8 mouse cellular contexts compared by ENCODE assay signal in the genomic region with DNA sequence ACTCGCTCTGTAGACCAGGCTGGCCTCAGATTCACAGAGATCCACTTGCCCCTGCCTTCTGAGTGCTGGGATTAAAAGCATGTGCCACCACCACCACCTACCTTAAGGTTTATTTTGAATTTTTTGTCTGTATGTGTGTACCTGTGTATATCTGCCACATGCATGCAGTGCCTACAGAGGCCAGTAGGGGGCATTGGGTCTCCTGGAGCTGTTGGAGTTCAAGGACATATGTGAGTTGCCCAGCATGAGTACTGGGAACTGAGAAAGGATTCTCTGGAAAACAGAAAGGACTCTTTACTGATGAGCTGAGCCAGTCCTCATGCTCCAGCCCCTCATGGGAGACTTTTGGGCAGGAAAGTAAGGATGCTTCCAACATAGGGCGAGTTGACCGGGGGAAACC. TPM values are rescaled to one million over a fixed set of nuclear protein-coding genes. Genes with fewer than 3 reads are reported as not detected.
DNase-seq lines count a peak whose midpoint lies in the region; ATAC-seq and TF ChIP-seq lines count a peak whose summit lies in the region.

No protein-coding gene starts in this region.

- H3K27ac ChIP-seq in gastrocnemius, adult 2 months = no peak overlapping the region
- no peak overlapping the region for H3K27ac ChIP-seq in liver, postnatal 0 days (ENCODE audit: low read depth)
- no peak overlapping the region for H3K27ac ChIP-seq in forebrain, embryonic 12.5 days
- no peak overlapping the region for H3K27ac ChIP-seq in hindbrain, embryonic 14.5 days

- H3K27me3 ChIP-seq in liver, postnatal 0 days (ENCODE audit: insufficient read depth, low read length) = no peaks in the 10 kb centered on the region
- no peaks in the 10 kb centered on the region for H3K27me3 ChIP-seq in forebrain, embryonic 12.5 days
- H3K27me3 ChIP-seq in hindbrain, embryonic 14.5 days (ENCODE audit: control insufficient read depth, insufficient read depth, low read length) = no peaks in the 10 kb centered on the region

- DNase-seq in gastrocnemius, adult 2 months = no peak
- no peak for DNase-seq in gastrocnemius, adult 18-20 months (ENCODE audit: low spot score)
- peak; percentile 38 for DNase-seq in liver, postnatal 0 days
- DNase-seq in liver = no peak
- DNase-seq in CD4-positive helper T cell, adult 2 months (ENCODE audit: low read depth, low spot score) = peak; percentile 41
- peak; percentile 82 for DNase-seq in ZHBTc4 (ENCODE audit: low read depth, low spot score)
- no peak for DNase-seq in hindbrain, embryonic 14.5 days (ENCODE audit: low spot score)

- H3K4me2 ChIP-seq in liver, postnatal 0 days (ENCODE audit: low read depth, low read length) = no peak overlapping the region
- no peak overlapping the region for H3K4me2 ChIP-seq in forebrain, embryonic 12.5 days
- H3K4me2 ChIP-seq in hindbrain, embryonic 14.5 days (replicated peaks) = no peak overlapping the region

- no peaks in the 10 kb centered on the region; the same call in 1 of the 2 replicates for H3K9me3 ChIP-seq in liver, postnatal 0 days (ENCODE audit: low read length)
- no peaks in the 10 kb centered on the region for H3K9me3 ChIP-seq in forebrain, embryonic 12.5 days
- no peaks in the 10 kb centered on the region for H3K9me3 ChIP-seq in hindbrain, embryonic 14.5 days (ENCODE audit: control insufficient read depth, low read length)

- H3K4me1 ChIP-seq in liver, postnatal 0 days (ENCODE audit: insufficient read depth) = peaks cover 19% of the 10 kb centered on the region
- H3K4me1 ChIP-seq in forebrain, embryonic 12.5 days = peaks cover 5% of the 10 kb centered on the region; the same call in 1 of the 2 replicates
- H3K4me1 ChIP-seq in hindbrain, embryonic 14.5 days (replicated peaks; ENCODE audit: control insufficient read depth, insufficient read depth, low read length) = 0 out of 2 replicates have a peak, but pooled peaks cover 7% of the 10 kb centered on the region

- H3K9ac ChIP-seq in liver, postnatal 0 days (replicated peaks) = no peak overlapping the region
- no peak overlapping the region for H3K9ac ChIP-seq in forebrain, embryonic 12.5 days
- H3K9ac ChIP-seq in hindbrain, embryonic 14.5 days = no peak overlapping the region

- 97% methylated on average over 3 of the region's 3 CpGs for WGBS in liver, postnatal 0 days (ENCODE audit: insufficient replicate concordance)
- 94% methylated on average over 3 of the region's 3 CpGs for WGBS in forebrain, embryonic 12.5 days
- WGBS in hindbrain, embryonic 14.5 days = 89% methylated on average over 3 of the region's 3 CpGs

- ATAC-seq in liver, postnatal 0 days = no peak
- ATAC-seq in forebrain, embryonic 12.5 days (ENCODE audit: low FRiP score) = no peak
- ATAC-seq in hindbrain, embryonic 14.5 days (ENCODE audit: low FRiP score) = no peak

- no peak overlapping the region for H3K4me3 ChIP-seq in gastrocnemius, adult 2 months
- H3K4me3 ChIP-seq in liver, postnatal 0 days (ENCODE audit: low read depth, low read length) = no peak overlapping the region
- H3K4me3 ChIP-seq in forebrain, embryonic 12.5 days (replicated peaks) = no peak overlapping the region
- H3K4me3 ChIP-seq in hindbrain, embryonic 14.5 days (replicated peaks; ENCODE audit: low read length) = no peak overlapping the region

- H3K36me3 ChIP-seq in liver, postnatal 0 days (replicated peaks; ENCODE audit: insufficient read depth, low read length) = peaks cover 28% of the 10 kb centered on the region
- peaks cover 28% of the 10 kb centered on the region for H3K36me3 ChIP-seq in forebrain, embryonic 12.5 days (replicated peaks)
- peaks cover 39% of the 10 kb centered on the region for H3K36me3 ChIP-seq in hindbrain, embryonic 14.5 days (replicated peaks; ENCODE audit: control insufficient read depth, insufficient read depth)

- intact Hi-C loops in gastrocnemius, adult 2 months (cut with DNase I) = no loop called here

- no peak for TF ChIP-seq EP300 in liver, postnatal 0 days (IDR thresholded peaks at IDR 0.05; ENCODE audit: low read depth)

- peak; percentile 37; the same call in 1 of the 2 replicates for TF ChIP-seq CTCF in gastrocnemius, adult 2 months (IDR thresholded peaks at IDR 0.05)
- TF ChIP-seq CTCF in liver, postnatal 0 days (IDR thresholded peaks at IDR 0.05; ENCODE audit: low read depth) = peak; percentile 57

RNA-seq across cellular contexts. Expression of a gene that starts 5.3 kb away (rescaled TPM):
- total RNA-seq in gastrocnemius, adult 2 months (2021) = 10 to 100 TPM; 31.7 to 43.4 TPM
- 10 to 100 TPM; 38.5 to 40.1 TPM for total RNA-seq in gastrocnemius, adult 18-20 months (2021)
- 351 and 364 TPM in 2 replicates for polyA plus RNA-seq in liver, postnatal 0 days (2015; fragmentation: Nextera tagmentation; extraction: Ambion mirVana)
- polyA plus RNA-seq in forebrain, embryonic 12.5 days (2016; fragmentation: Nextera tagmentation; extraction: Ambion mirVana) = 52.3 and 55.8 TPM in 2 replicates
- polyA plus RNA-seq in hindbrain, embryonic 14.5 days (2014; fragmentation: Nextera tagmentation; extraction: Ambion mirVana) = 60.3 and 63.3 TPM in 2 replicates

RNA-seq across cellular contexts. Expression of a gene that starts 12.0 kb away (rescaled TPM):
- under 1 TPM in 1 of 2 experiments, not detected in 1; 0.47 TPM for total RNA-seq in gastrocnemius, adult 2 months (2021)
- total RNA-seq in gastrocnemius, adult 18-20 months (2021) = under 1 TPM; 0.73 to 0.97 TPM
- 82.2 and 96.5 TPM in 2 replicates for polyA plus RNA-seq in liver, postnatal 0 days (2015; fragmentation: Nextera tagmentation; extraction: Ambion mirVana)
- 28.3 and 30.9 TPM in 2 replicates for polyA plus RNA-seq in forebrain, embryonic 12.5 days (2016; fragmentation: Nextera tagmentation; extraction: Ambion mirVana)
- 41.9 and 42.9 TPM in 2 replicates for polyA plus RNA-seq in hindbrain, embryonic 14.5 days (2014; fragmentation: Nextera tagmentation; extraction: Ambion mirVana)

RNA-seq across cellular contexts. Expression of a gene that starts 20.9 kb away (rescaled TPM):
- total RNA-seq in gastrocnemius, adult 2 months (2021) = 10 to 100 TPM; 25.6 to 30.4 TPM
- total RNA-seq in gastrocnemius, adult 18-20 months (2021) = 10 to 100 TPM; 25.2 to 29.8 TPM
- 54.2 and 55.5 TPM in 2 replicates for polyA plus RNA-seq in liver, postnatal 0 days (2015; fragmentation: Nextera tagmentation; extraction: Ambion mirVana)
- 153 and 161 TPM in 2 replicates for polyA plus RNA-seq in forebrain, embryonic 12.5 days (2016; fragmentation: Nextera tagmentation; extraction: Ambion mirVana)
- 183 and 191 TPM in 2 replicates for polyA plus RNA-seq in hindbrain, embryonic 14.5 days (2014; fragmentation: Nextera tagmentation; extraction: Ambion mirVana)

RNA-seq across cellular contexts. Expression of a gene that starts 31.0 kb away (rescaled TPM):
- total RNA-seq in gastrocnemius, adult 2 months (2021) = 10 to 100 TPM; 17.0 to 23.0 TPM
- 10 to 100 TPM; 22.5 to 23.3 TPM for total RNA-seq in gastrocnemius, adult 18-20 months (2021)
- 45.2 and 50.7 TPM in 2 replicates for polyA plus RNA-seq in liver, postnatal 0 days (2015; fragmentation: Nextera tagmentation; extraction: Ambion mirVana)
- polyA plus RNA-seq in forebrain, embryonic 12.5 days (2016; fragmentation: Nextera tagmentation; extraction: Ambion mirVana) = 38.1 and 45.0 TPM in 2 replicates
- polyA plus RNA-seq in hindbrain, embryonic 14.5 days (2014; fragmentation: Nextera tagmentation; extraction: Ambion mirVana) = 68.8 and 72.0 TPM in 2 replicates

RNA-seq across cellular contexts. Expression of a gene that starts 35.6 kb away (rescaled TPM):
- 10 to 100 TPM; 23.3 to 28.5 TPM for total RNA-seq in gastrocnemius, adult 2 months (2021)
- 10 to 100 TPM; 25.3 to 26.3 TPM for total RNA-seq in gastrocnemius, adult 18-20 months (2021)
- polyA plus RNA-seq in liver, postnatal 0 days (2015; fragmentation: Nextera tagmentation; extraction: Ambion mirVana) = 42.9 and 45.2 TPM in 2 replicates
- polyA plus RNA-seq in forebrain, embryonic 12.5 days (2016; fragmentation: Nextera tagmentation; extraction: Ambion mirVana) = 60.2 and 64.6 TPM in 2 replicates
- polyA plus RNA-seq in hindbrain, embryonic 14.5 days (2014; fragmentation: Nextera tagmentation; extraction: Ambion mirVana) = 60.7 and 65.5 TPM in 2 replicates

Comparison
In these comparisons a context has a peak if more than half of its experiments do, and no peak if none do; other contexts are left out.
1. DNase-seq: peak in liver, postnatal 0 days (single experiment), CD4-positive helper T cell, adult 2 months (single experiment) and ZHBTc4 (single experiment); none in gastrocnemius, adult 2 months (single experiment), gastrocnemius, adult 18-20 months (single experiment), liver (single experiment) and hindbrain, embryonic 14.5 days (single experiment).